15 mouse cellular contexts compared by ENCODE assay signal in the genomic region with DNA sequence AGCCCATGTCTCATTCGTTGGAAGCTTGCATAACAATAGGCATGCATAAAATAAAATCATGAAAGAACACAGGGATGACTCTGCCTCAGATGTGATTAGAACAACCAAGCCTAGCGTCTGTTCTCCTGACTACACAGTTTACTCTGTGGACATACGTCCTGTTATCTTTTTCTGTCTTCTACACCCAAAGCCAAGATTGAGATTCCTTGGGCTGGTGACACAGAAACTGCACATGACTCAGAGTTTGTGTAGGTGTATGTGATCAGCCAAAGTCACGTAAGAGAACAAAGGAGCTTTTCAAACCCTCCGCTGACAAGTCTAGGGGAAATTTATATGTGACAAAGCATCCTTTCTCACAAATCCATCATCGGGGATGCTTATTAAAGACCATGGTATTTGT.
"Had no signal": no experiment of that assay in that cellular context is flagged by ENCODE, and none has a peak within 500 bp of the region (broad histone marks: within the 10 kb centered on the region; RNA-seq: fewer than 3 reads in every experiment).

No protein-coding gene starts in this region.

- H3K36me3 ChIP-seq: kidney, embryonic 15.5 days; limb, embryonic 12.5 days; liver, embryonic 13.5 days; midbrain, embryonic 12.5 days; neural tube, embryonic 13.5 days had no signal

- H3K27me3 ChIP-seq: kidney, embryonic 15.5 days; limb, embryonic 12.5 days; liver, embryonic 13.5 days; midbrain, embryonic 12.5 days; neural tube, embryonic 13.5 days had no signal

- H3K4me1 ChIP-seq: kidney, embryonic 15.5 days; limb, embryonic 12.5 days; liver, embryonic 13.5 days; midbrain, embryonic 12.5 days had no signal

- H3K27ac ChIP-seq: kidney, embryonic 15.5 days; limb, embryonic 12.5 days; liver, embryonic 13.5 days; midbrain, embryonic 12.5 days; neural tube, embryonic 13.5 days had no signal

- H3K4me3 ChIP-seq: kidney, embryonic 15.5 days; limb, embryonic 12.5 days; liver, embryonic 13.5 days; midbrain, embryonic 12.5 days; neural tube, embryonic 13.5 days had no signal

- H3K4me2 ChIP-seq: kidney, embryonic 15.5 days; limb, embryonic 12.5 days; liver, embryonic 13.5 days; midbrain, embryonic 12.5 days; neural tube, embryonic 13.5 days had no signal

- ATAC-seq: liver, postnatal 0 days; midbrain, embryonic 16.5 days had no signal

- H3K9ac ChIP-seq: kidney, embryonic 15.5 days; limb, embryonic 12.5 days; liver, embryonic 13.5 days; liver, postnatal 0 days; midbrain, embryonic 12.5 days; neural tube, embryonic 13.5 days had no signal

- DNase-seq: kidney, adult 2 months; kidney, postnatal 14 days; liver; liver, embryonic 13.5 days; liver, postnatal 0 days; retina, postnatal 1 day; right cerebral cortex, postnatal 4 days; spleen, adult 18-20 months; thymus, adult 2 months; thymus, postnatal 25 days had no signal

- H3K9me3 ChIP-seq: kidney, embryonic 15.5 days; limb, embryonic 12.5 days; liver, embryonic 13.5 days; midbrain, embryonic 12.5 days; neural tube, embryonic 13.5 days had no signal
